Mouse (Mus musculus) thymus, postnatal 36 days (tissue): ENCODE data around the gene Hc.

Experiments
- DNase-seq, 2 experiments: peaks; one replicate each; pipeline ENCODE4 v3.0.0; 2022; ENCODE audit warnings: mixed read lengths in 2 of 2

The Hc gene

GRCm38 (mm10) chr2:35061338-35061737 is at the start of gene Hc:
Hc (minus strand) TSS chr2:35061438.
- no peak for DNase-seq

GRCm38 (mm10) chr2:35110521-35110920 is 49.3 kb upstream of the Hc start:
- no peak for DNase-seq

GRCm38 (mm10) chr2:35109924-35110304 is 48.7 kb upstream of the Hc start:
- DNase-seq, result no peak

- DNase-seq, result peak; percentile 94 to 95
Observed at GRCm38 (mm10) chr2:35109141-35109923, 48.1 kb upstream of the Hc start, which contains the start of gene Cntrl. Cntrl (plus strand) TSS chr2:35109492.

- peak; percentile 49 to 62 for DNase-seq
Observed at GRCm38 (mm10) chr2:35108712-35109111, 47.5 kb upstream of the Hc start.

GRCm38 (mm10) chr2:35107984-35108635 is 46.9 kb upstream of the Hc start:
- DNase-seq, result no peak

GRCm38 (mm10) chr2:35104843-35105242 is 43.6 kb upstream of the Hc start:
- DNase-seq, result no peak

- DNase-seq, result no peak
Observed at GRCm38 (mm10) chr2:35103558-35103957, 42.3 kb upstream of the Hc start.

- no peak for DNase-seq
Observed at GRCm38 (mm10) chr2:35102777-35103176, 41.5 kb upstream of the Hc start.

GRCm38 (mm10) chr2:35101443-35101842 is 40.2 kb upstream of the Hc start, which contains the start of gene AI182371:
AI182371 (minus strand) TSS chr2:35101543.
- DNase-seq, result no peak

- DNase-seq, result no peak
Observed at GRCm38 (mm10) chr2:35100529-35100928, 39.3 kb upstream of the Hc start.

GRCm38 (mm10) chr2:35087418-35087817 is 26.2 kb upstream of the Hc start:
- no peak for DNase-seq

- DNase-seq, result no peak
Observed at GRCm38 (mm10) chr2:35079166-35079565, 17.9 kb upstream of the Hc start.

GRCm38 (mm10) chr2:35074328-35074727 is 13.1 kb upstream of the Hc start:
- no peak for DNase-seq

- no peak for DNase-seq
Observed at GRCm38 (mm10) chr2:35072547-35072946, 11.3 kb upstream of the Hc start.

- DNase-seq, result no peak
Observed at GRCm38 (mm10) chr2:35070275-35070674, 9.0 kb upstream of the Hc start.

GRCm38 (mm10) chr2:35069124-35069523 is 7.9 kb upstream of the Hc start:
- DNase-seq, result no peak

GRCm38 (mm10) chr2:35067117-35067516 is 5.9 kb upstream of the Hc start:
- DNase-seq, result no peak

GRCm38 (mm10) chr2:35066525-35067082 is 5.4 kb upstream of the Hc start:
- DNase-seq, result no peak

GRCm38 (mm10) chr2:35063333-35064030 is 2.2 kb upstream of the Hc start:
- no peak for DNase-seq

GRCm38 (mm10) chr2:35060897-35061296 is 341 bp downstream of the Hc start:
- no peak for DNase-seq

GRCm38 (mm10) chr2:35060256-35060655 is 982 bp downstream of the Hc start:
- DNase-seq, result no peak

- no peak for DNase-seq
Observed at GRCm38 (mm10) chr2:35058325-35058724, 2.9 kb downstream of the Hc start.
